Mouse (Mus musculus): ENCODE data around the gene St5. TPM values are rescaled to one million over a fixed set of nuclear protein-coding genes. Genes with fewer than 3 reads are reported as not detected.

St5 gene
- polyA plus RNA-seq, 1 experiment from 2014 or later: 35.8 TPM

DNA sequence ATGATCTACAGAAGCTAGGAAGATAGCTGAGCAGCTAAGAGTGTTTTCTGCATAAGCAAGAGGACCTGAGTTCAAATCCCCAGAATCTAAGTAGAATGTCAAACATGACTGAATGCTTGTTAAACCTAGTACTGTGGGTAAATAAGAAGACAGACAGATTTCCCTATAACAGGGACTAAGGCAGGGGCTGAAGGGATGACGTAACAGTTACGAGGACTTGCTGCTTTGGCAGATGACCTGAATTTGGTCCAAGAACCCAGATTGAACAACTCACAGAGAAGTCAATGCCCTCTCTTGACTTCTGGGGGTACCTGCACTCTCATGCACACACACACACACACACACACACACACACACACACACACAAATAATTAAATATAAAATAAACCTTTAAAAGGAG lies 93.1 kb downstream of the St5 start:
- Histone ChIP-seq H3K9me3 (ENCODE audit: control insufficient read depth, low read length) (no peaks in the 10 kb centered on the region), H3K4me1 (ENCODE audit: control insufficient read depth, insufficient read depth, low read length) (peaks cover 9% of the 10 kb centered on the region), H3K27ac (ENCODE audit: low read depth, low read length) (no peak overlapping the region), H3K36me3 (ENCODE audit: control insufficient read depth, insufficient read depth, low read length) (no peaks in the 10 kb centered on the region), H3K27me3 (ENCODE audit: control insufficient read depth, insufficient read depth, low read length) (no peaks in the 10 kb centered on the region), H3K9ac (ENCODE audit: low read depth, low read length) (no peak overlapping the region), H3K4me2 (replicated peaks; ENCODE audit: low read depth, low read length) (no peak overlapping the region), H3K4me3 (ENCODE audit: low read length) (no peak overlapping the region)
- 89% methylated on average over 2 of the region's 2 CpGs for WGBS
- ATAC-seq (ENCODE audit: low FRiP score, low TSS enrichment): no peak

DNA sequence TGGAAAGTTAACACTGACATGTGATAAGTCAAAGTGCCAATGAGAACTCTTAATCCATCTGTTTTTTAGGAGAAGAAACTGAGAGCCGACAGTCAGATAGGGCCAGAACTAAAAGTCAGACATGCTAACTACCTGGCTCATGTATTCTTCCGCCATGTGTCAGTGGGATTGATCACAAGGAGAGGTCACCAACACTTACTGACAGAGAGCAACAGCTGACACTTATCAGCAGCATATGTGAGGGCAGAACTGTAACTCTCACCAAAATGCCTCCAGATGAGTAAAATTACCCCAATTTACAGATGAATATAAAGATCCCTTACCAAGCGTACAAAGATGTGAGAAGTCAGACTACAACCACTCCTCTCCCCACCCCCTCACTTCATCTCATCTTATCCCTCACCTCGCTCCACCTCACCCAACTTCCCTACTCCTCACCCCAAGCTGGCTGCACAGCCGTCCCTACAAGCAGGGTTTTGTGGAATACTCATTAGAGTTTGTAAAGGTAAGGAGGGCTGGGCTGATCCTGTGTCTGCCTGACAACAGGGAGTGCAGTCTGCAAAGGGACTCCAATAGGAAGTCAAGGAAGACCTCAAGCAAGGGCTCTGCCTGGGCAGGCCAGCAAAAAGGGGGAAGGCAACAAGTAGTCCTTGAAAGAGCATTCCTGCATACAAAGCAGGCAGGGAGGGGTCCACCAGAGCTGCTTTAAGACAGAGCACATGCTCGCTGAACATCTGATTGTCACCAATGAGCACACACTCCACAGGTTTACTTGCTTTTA lies 93.7 kb downstream of the St5 start:
- no peak overlapping the region for H3K4me2 ChIP-seq (replicated peaks; ENCODE audit: low read depth, low read length)
- H3K27me3 ChIP-seq (ENCODE audit: control insufficient read depth, insufficient read depth, low read length): no peaks in the 10 kb centered on the region
- peaks cover 3% of the 10 kb centered on the region; the same call in 1 of the 2 replicates for H3K4me1 ChIP-seq (ENCODE audit: control insufficient read depth, insufficient read depth, low read length)
- H3K9me3 ChIP-seq (ENCODE audit: control insufficient read depth, low read length): no peaks in the 10 kb centered on the region
- no peak overlapping the region for H3K27ac ChIP-seq (ENCODE audit: low read depth, low read length)
- 66% methylated on average over 6 of the region's 6 CpGs for WGBS
- H3K4me3 ChIP-seq (ENCODE audit: low read length): no peak overlapping the region
- no peaks in the 10 kb centered on the region for H3K36me3 ChIP-seq (ENCODE audit: control insufficient read depth, insufficient read depth, low read length)
- H3K9ac ChIP-seq (ENCODE audit: low read depth, low read length): no peak overlapping the region
- no peak for ATAC-seq (ENCODE audit: low FRiP score, low TSS enrichment)

DNA sequence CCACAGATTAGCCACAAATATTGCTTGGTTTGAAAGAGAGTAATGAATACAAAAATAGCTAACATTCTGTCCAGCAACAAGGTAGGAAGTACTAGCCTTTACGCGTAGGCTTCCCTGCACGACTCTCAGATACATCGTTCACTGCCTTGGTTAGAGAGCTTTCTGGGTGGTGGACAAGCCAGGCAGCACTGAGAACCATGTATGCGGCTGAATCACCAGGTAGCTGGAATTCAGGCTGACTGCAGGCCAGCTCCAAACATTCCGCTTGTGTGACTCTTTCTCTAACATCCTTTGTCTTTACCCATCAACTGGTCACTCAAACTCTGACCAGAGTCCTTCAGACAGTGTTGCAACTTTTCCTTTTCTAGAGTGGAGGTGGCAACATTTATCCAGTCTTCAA lies 94.6 kb downstream of the St5 start:
- H3K9ac ChIP-seq (ENCODE audit: low read depth, low read length): no peak overlapping the region
- H3K27ac ChIP-seq (ENCODE audit: low read depth, low read length): no peak overlapping the region
- H3K4me1 ChIP-seq (ENCODE audit: control insufficient read depth, insufficient read depth, low read length): peaks cover 3% of the 10 kb centered on the region; the same call in 1 of the 2 replicates
- H3K4me2 ChIP-seq (replicated peaks; ENCODE audit: low read depth, low read length): no peak overlapping the region
- no peak for ATAC-seq (ENCODE audit: low FRiP score, low TSS enrichment)
- no peaks in the 10 kb centered on the region for H3K27me3 ChIP-seq (ENCODE audit: control insufficient read depth, insufficient read depth, low read length)
- WGBS: 92% methylated on average over 6 of the region's 6 CpGs
- no peak overlapping the region for H3K4me3 ChIP-seq (ENCODE audit: low read length)
- H3K9me3 ChIP-seq (ENCODE audit: control insufficient read depth, low read length): no peaks in the 10 kb centered on the region
- H3K36me3 ChIP-seq (ENCODE audit: control insufficient read depth, insufficient read depth, low read length): no peaks in the 10 kb centered on the region

DNA sequence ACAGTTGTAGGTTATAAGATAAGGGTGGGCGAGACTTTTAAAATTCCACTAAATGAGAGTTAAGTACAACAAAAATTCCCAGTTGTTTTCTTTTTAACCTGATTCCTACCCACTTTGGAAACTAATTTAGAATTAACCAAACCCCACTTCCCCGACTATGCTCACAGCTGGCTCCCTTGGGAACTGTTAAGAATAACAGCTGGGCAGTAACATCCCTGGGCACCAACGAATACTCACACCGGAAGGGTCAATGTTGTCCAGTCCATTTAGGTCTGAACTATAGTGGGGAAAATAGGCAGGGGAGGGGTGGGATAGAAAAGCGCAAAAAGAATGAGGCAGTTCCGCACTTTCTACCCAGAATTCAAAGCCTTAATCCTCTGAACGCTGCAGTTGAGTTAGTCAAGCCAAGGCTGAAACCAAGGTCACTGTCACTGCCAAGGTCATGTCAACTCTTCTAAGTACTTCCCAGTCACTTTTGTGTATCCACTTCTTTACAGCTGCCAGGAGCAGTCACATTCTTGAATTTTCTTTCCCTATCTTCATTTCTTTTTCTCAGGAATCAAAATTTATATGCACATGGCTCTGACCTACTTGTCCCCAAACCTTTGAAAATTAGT lies 96.3 kb downstream of the St5 start:
- H3K27ac ChIP-seq (ENCODE audit: low read depth, low read length): no peak overlapping the region
- H3K4me2 ChIP-seq (replicated peaks; ENCODE audit: low read depth, low read length): no peak overlapping the region
- 59% methylated on average over 7 of the region's 7 CpGs for WGBS
- no peak overlapping the region for H3K4me3 ChIP-seq (ENCODE audit: low read length)
- no peak overlapping the region for H3K9ac ChIP-seq (ENCODE audit: low read depth, low read length)
- no peaks in the 10 kb centered on the region for H3K36me3 ChIP-seq (ENCODE audit: control insufficient read depth, insufficient read depth, low read length)
- no peak for ATAC-seq (ENCODE audit: low FRiP score, low TSS enrichment)
- no peaks in the 10 kb centered on the region for H3K27me3 ChIP-seq (ENCODE audit: control insufficient read depth, insufficient read depth, low read length)
- no peaks in the 10 kb centered on the region for H3K9me3 ChIP-seq (ENCODE audit: control insufficient read depth, low read length)
- H3K4me1 ChIP-seq (ENCODE audit: control insufficient read depth, insufficient read depth, low read length): no peaks in the 10 kb centered on the region

DNA sequence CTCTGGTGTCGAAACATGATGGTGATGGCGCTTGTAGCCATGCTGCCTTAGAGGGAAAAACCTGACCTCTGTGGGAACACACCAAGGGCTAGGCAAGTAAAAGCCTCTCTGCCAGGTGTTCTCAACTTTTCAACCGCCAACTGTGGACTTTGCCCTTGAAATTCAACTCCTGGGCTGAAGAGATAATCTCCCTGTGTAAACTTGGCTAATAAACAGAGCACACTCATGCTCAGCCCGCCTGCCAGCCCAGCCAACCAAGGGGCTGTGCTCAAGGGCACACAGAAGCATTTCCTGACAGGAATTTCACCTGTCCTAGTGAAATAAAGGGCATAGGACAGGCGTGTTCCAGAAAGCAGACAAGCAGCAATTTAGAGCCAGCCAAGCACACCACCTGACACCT lies 100.8 kb downstream of the St5 start:
- WGBS: 59% methylated on average over 5 of the region's 5 CpGs

DNA sequence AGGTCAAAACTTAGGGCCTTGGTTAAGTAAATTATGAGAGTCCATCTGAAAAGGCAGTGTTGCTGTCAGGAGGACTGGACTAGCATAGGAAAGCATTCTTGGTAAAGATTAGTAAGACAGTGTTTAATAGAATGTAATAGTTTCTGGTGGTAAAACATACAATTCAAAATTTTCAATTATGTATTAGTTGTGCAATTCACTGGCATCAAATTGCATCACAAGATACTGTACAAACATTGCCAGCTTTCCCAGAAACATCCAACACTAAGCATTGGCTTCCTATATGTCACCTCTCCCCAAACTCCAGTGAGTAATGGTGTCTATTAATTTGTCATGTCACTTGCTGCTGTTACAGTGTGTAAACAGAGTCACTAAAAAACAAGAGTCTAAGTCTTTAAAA lies 101.4 kb downstream of the St5 start:
- no peak for ATAC-seq (ENCODE audit: low FRiP score, low TSS enrichment)
- H3K4me2 ChIP-seq (replicated peaks; ENCODE audit: low read depth, low read length): no peak overlapping the region
- no peak overlapping the region for H3K9ac ChIP-seq (ENCODE audit: low read depth, low read length)
- no peak overlapping the region for H3K4me3 ChIP-seq (ENCODE audit: low read length)
- H3K4me1 ChIP-seq (ENCODE audit: control insufficient read depth, insufficient read depth, low read length): no peaks in the 10 kb centered on the region
- H3K36me3 ChIP-seq (ENCODE audit: control insufficient read depth, insufficient read depth, low read length): no peaks in the 10 kb centered on the region
- H3K27ac ChIP-seq (ENCODE audit: low read depth, low read length): no peak overlapping the region
- H3K9me3 ChIP-seq (ENCODE audit: control insufficient read depth, low read length): no peaks in the 10 kb centered on the region
- no peaks in the 10 kb centered on the region for H3K27me3 ChIP-seq (ENCODE audit: control insufficient read depth, insufficient read depth, low read length)

More for the DNA sequence above, 100.8 kb downstream of the St5 start:
- Histone ChIP-seq H3K27ac (ENCODE audit: low read depth, low read length) (no peak overlapping the region), H3K4me1 (ENCODE audit: control insufficient read depth, insufficient read depth, low read length) (no peaks in the 10 kb centered on the region), H3K9me3 (ENCODE audit: control insufficient read depth, low read length) (no peaks in the 10 kb centered on the region), H3K4me3 (ENCODE audit: low read length) (no peak overlapping the region), H3K4me2 (replicated peaks; ENCODE audit: low read depth, low read length) (no peak overlapping the region), H3K36me3 (ENCODE audit: control insufficient read depth, insufficient read depth, low read length) (no peaks in the 10 kb centered on the region), H3K27me3 (ENCODE audit: control insufficient read depth, insufficient read depth, low read length) (no peaks in the 10 kb centered on the region), H3K9ac (ENCODE audit: low read depth, low read length) (no peak overlapping the region)
- peak; percentile 57; the same call in 1 of the 2 replicates for ATAC-seq (ENCODE audit: low FRiP score, low TSS enrichment)

DNA sequence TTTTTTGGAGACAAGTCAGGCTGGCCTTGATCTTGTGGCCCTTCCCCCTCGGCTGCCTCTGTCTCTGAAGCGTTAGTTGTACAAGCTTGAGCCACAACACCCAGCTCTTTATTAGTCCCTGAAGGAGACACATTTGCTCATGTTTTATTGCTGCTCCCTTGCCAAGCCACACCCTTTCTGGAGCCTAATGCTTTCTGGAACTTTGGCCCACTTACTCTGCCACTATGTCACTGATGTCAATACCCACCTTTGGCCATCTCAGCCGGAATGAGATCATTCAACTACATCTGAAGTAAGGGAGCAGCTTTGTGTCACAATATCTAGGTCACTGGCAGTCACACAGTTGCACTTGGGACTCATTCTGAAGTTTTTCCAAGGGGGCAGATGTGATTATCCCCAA lies 102.7 kb downstream of the St5 start:
- H3K9ac ChIP-seq (ENCODE audit: low read depth, low read length): no peak overlapping the region
- H3K4me3 ChIP-seq (ENCODE audit: low read length): no peak overlapping the region
- H3K9me3 ChIP-seq (ENCODE audit: control insufficient read depth, low read length): no peaks in the 10 kb centered on the region
- no peak overlapping the region for H3K4me2 ChIP-seq (replicated peaks; ENCODE audit: low read depth, low read length)
- no peaks in the 10 kb centered on the region for H3K4me1 ChIP-seq (ENCODE audit: control insufficient read depth, insufficient read depth, low read length)
- no peaks in the 10 kb centered on the region for H3K36me3 ChIP-seq (ENCODE audit: control insufficient read depth, insufficient read depth, low read length)
- H3K27ac ChIP-seq (ENCODE audit: low read depth, low read length): no peak overlapping the region
- 33% methylated on average over 3 of the region's 3 CpGs for WGBS
- no peak for ATAC-seq (ENCODE audit: low FRiP score, low TSS enrichment)
- H3K27me3 ChIP-seq (ENCODE audit: control insufficient read depth, insufficient read depth, low read length): no peaks in the 10 kb centered on the region

DNA sequence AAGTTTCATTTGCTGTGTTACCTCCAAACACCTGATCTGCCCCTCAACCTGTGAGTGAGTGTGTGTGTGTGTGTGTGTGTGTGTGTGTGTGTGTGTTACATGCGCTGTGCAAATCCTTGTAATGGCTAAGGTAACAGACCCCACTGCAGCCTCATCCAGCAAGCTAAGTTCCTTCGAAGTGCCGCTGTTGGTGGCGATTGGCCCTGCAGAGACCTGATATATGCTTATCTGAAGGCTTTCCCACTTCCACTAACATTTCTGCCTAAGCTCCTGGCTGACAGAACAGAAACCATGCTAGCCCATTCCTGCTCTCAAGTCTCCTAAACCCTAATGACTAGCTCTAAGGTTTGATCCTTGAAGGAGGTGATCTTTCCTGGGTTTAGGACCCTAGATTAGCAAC lies 103.4 kb downstream of the St5 start:
- Histone ChIP-seq H3K36me3 (ENCODE audit: control insufficient read depth, insufficient read depth, low read length) (no peaks in the 10 kb centered on the region), H3K9me3 (ENCODE audit: control insufficient read depth, low read length) (no peaks in the 10 kb centered on the region), H3K4me3 (ENCODE audit: low read length) (no peak overlapping the region), H3K9ac (ENCODE audit: low read depth, low read length) (no peak overlapping the region), H3K27me3 (ENCODE audit: control insufficient read depth, insufficient read depth, low read length) (no peaks in the 10 kb centered on the region), H3K4me2 (replicated peaks; ENCODE audit: low read depth, low read length) (no peak overlapping the region), H3K4me1 (ENCODE audit: control insufficient read depth, insufficient read depth, low read length) (no peaks in the 10 kb centered on the region), H3K27ac (ENCODE audit: low read depth, low read length) (no peak overlapping the region)
- WGBS: 86% methylated on average over 4 of the region's 4 CpGs
- no peak for ATAC-seq (ENCODE audit: low FRiP score, low TSS enrichment)

DNA sequence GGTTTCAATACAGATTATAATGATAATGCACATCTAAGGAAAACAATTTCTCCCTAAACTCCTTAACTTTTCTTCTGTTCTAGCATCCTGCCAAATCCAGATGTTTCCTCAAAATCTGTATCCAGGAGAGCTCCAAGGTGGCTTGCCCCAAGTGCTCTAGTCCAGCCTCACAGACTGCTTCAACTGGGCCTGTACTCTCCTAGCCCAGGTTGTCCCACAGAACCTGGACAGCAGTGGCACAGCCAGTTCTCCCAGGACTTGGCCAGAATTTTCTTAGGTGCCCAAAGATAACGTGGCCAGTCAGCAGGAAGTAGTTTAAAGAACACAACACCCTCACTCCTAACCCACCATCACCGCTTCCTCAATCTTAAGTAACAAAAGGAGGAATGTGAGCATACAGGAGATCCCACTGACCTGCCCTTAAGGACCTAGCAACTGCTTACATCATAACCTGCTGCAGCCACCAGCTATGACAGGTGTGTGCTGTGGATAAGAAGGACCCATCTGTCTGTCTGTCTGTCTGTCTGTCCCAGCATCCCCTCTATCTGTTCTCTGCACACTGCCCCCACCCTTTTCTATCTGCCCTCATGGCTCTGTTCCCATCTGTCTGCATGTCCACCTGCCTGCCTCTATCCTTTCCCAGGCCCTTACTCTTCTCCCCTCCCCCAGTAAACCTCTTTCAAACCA lies 108.4 kb downstream of the St5 start:
- Histone ChIP-seq H3K4me1 (ENCODE audit: control insufficient read depth, insufficient read depth, low read length) (0 out of 2 replicates have a peak, but pooled peaks cover under 1% of the 10 kb centered on the region), H3K36me3 (ENCODE audit: control insufficient read depth, insufficient read depth, low read length) (no peaks in the 10 kb centered on the region), H3K4me2 (replicated peaks; ENCODE audit: low read depth, low read length) (no peak overlapping the region), H3K4me3 (ENCODE audit: low read length) (no peak overlapping the region), H3K27ac (ENCODE audit: low read depth, low read length) (no peak overlapping the region), H3K9me3 (ENCODE audit: control insufficient read depth, low read length) (no peaks in the 10 kb centered on the region), H3K27me3 (ENCODE audit: control insufficient read depth, insufficient read depth, low read length) (no peaks in the 10 kb centered on the region), H3K9ac (ENCODE audit: low read depth, low read length) (no peak overlapping the region)
- ATAC-seq (ENCODE audit: low FRiP score, low TSS enrichment): no peak
- WGBS: 76% methylated on average over 2 of the region's 2 CpGs

Data from kidney, embryonic 14.5 days (tissue).